Mouse (Mus musculus): Measurements from ENCODE around the gene Vil1. TPM values are rescaled to one million over a fixed set of nuclear protein-coding genes. Genes with fewer than 3 reads are reported as not detected.

Gene Vil1
- total RNA-seq (2023), result 0.88 TPM in 1 of 2 replicates, not detected in the other

GRCm38 (mm10) chr1:74408589-74409504 is at the start of gene Vil1:
TSS of gene Vil1 (plus strand) at chr1:74409376.

GRCm38 (mm10) chr1:74361812-74362211 is 47.4 kb upstream of the Vil1 start, which contains the start of gene Catip:
TSS of gene Catip (plus strand) at chr1:74362108.

GRCm38 (mm10) chr1:74374980-74375379 is 34.2 kb upstream of the Vil1 start, which contains the start of gene Slc11a1:
TSS of gene Slc11a1 (plus strand) at chr1:74375195.

DNA sequence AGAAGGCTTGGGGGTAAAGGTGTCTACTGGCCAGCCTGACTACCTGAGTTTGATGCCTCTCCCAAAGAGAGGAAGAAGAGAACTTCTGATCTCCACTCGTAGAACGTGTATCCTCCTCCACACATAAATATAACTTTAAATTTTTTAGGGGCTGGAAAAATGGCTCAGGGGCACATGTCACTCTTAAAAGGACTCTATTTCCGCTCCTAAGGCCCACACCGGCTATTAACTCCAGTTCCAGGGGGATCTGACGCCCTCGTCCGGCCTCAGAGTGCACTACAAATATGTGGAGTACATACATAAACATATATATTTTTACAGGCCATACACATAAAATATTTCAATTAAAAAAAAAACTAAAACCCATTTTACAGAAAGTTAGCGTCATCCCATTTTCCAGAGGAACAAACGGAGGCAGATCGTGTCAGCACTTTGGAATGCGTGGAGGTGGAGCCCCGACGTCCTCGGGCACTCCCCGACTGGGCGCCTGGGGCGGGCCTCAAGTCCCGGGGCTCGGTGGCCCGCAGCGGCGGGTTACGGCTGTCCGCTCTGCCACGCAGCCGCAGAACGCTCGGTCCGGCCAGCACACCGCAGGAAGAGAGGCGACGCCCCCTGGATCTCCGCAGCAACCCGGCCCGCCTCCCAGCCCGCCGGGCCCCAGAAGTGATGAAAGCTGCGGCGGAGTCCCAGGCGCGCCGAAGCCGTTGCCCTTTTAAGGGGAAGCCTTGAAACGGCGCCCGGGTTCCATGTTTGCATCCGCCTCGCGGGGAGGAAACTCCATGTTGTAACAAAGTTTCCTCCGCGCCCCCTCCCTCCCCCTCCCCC is 18.0 kb upstream of the Vil1 start, which contains the start of gene Ctdsp1:
Gene Ctdsp1, plus strand, starts transcription at position 586 of the 825 bp plus-strand sequence.

Other genes with a start within 250 kb of the Vil1 start
- 0.95 and 1.3 TPM in 2 replicates for gene Cxcr1, start 214.7 kb upstream of the Vil1 start, total RNA-seq (2023)
- gene Arpc2, start 173.3 kb upstream of the Vil1 start, total RNA-seq (2023), result 697 and 747 TPM in 2 replicates
- 0.76 TPM in 1 of 2 replicates, not detected in the other for gene Gpbar1, start 130.8 kb upstream of the Vil1 start, total RNA-seq (2023)
- gene Aamp, start 124.6 kb upstream of the Vil1 start, total RNA-seq (2023), result 66.6 and 76.4 TPM in 2 replicates
- gene Pnkd, start 124.4 kb upstream of the Vil1 start, total RNA-seq (2023), result 7.8 and 10.5 TPM in 2 replicates
- gene Tmbim1, start 103.8 kb upstream of the Vil1 start, total RNA-seq (2023), result 22.5 and 25.0 TPM in 2 replicates
- gene Catip, start 47.3 kb upstream of the Vil1 start, total RNA-seq (2023), result not detected in 2 replicates
- gene Slc11a1, start 34.2 kb upstream of the Vil1 start, total RNA-seq (2023), result 247 and 304 TPM in 2 replicates
- 141 and 163 TPM in 2 replicates for gene Ctdsp1, start 17.9 kb upstream of the Vil1 start, total RNA-seq (2023)
- gene Cnot9, start 96.7 kb downstream of the Vil1 start, total RNA-seq (2023), result 22.2 and 23.0 TPM in 2 replicates
- gene Plcd4, start 133.5 kb downstream of the Vil1 start, total RNA-seq (2023), result 0.41 TPM in 1 of 2 replicates, not detected in the other
- gene Usp37, start 134.9 kb downstream of the Vil1 start, total RNA-seq (2023), result 19.3 and 22.6 TPM in 2 replicates
- 22.9 and 26.7 TPM in 2 replicates for gene Zfp142, start 178.9 kb downstream of the Vil1 start, total RNA-seq (2023)
- gene Bcs1l, start 178.9 kb downstream of the Vil1 start, total RNA-seq (2023), result 5.9 and 7.7 TPM in 2 replicates
- gene Rnf25, start 192.0 kb downstream of the Vil1 start, total RNA-seq (2023), result 42.8 and 46.0 TPM in 2 replicates
- gene Stk36, start 192.1 kb downstream of the Vil1 start, total RNA-seq (2023), result 2.0 and 2.9 TPM in 2 replicates